Mouse (Mus musculus) adrenal gland, adult 2 months (tissue): ENCODE results near the gene Rnaseh2b. TPM values are rescaled to one million over a fixed set of nuclear protein-coding genes. Genes with fewer than 3 reads are reported as not detected.

ENCODE experiments used
- DNase-seq: peaks from one replicate; pipeline ENCODE4 v3.0.0; 2021
- polyA plus RNA-seq: library from polyadenylated mRNA; depleted of rRNA; stranded (reverse); fragments of >200 nt; gene quantifications from 2 replicates; pipeline ENCODE4 v1.2.3, GENCODE M21; 2012
- total RNA-seq, 2 experiments: library from RNA; stranded (reverse); gene quantifications; 2 replicates each; pipeline ENCODE4 v1.2.3; 2021

Rnaseh2b gene
- total and polyA plus RNA-seq, 3 experiments = 0.92 to 17.3 (median 15.0) TPM

DNA sequence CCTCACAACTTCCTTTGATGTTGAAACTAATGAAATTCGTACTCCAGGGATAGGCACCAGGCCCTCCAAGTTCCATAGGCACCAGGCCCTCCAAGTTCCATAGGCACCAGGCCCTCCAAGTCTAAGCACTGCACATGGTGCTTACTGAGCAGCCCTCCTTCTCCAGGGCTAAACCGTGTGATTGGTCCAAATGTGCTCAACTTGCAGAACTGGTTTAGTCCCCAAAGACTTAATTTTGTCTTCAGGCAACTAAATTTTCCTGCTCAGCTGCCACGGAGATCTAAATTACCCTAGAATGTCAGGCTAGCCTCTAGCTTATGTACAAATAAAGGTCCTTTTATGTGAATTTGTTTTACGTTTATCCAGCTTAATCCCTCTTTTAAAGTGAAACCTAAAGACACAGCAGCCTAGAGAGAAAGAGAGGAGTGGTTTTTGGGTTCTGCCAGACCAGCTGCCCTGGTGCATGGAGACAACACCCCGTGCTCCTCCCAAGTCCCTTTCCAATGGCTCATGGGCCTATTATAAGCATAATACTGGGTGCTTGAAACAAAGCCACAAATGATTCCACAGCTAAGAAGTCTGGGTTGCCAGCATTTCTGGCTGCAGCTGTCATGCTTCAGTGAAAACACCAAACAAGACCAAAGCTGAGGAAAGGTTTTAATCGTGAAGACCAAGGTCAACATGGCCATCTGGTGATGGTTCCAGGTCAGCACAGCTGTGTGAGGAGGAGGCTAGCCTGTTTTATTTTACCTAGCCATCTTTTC, 30.4 kb downstream of the Rnaseh2b start:
- no peak for DNase-seq

DNA sequence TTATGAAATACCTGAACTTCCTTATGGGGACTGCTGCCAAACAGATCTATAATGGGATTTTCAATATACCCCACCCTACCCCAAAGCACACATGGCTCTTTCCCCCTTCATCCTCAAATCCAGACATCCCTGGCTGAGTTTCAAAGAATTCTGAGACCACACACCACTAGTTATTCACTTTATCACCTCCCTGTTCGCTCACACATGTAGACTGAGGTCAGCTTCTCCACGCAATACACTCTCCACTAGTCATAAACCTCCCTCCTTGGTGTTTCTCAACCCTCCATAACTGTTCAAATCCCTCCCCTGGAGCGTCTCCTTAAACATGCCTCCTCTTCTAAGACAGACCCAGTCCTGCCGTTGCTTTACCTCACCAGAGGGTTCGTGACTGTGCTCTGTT, 31.1 kb downstream of the Rnaseh2b start:
- DNase-seq = no peak

DNA sequence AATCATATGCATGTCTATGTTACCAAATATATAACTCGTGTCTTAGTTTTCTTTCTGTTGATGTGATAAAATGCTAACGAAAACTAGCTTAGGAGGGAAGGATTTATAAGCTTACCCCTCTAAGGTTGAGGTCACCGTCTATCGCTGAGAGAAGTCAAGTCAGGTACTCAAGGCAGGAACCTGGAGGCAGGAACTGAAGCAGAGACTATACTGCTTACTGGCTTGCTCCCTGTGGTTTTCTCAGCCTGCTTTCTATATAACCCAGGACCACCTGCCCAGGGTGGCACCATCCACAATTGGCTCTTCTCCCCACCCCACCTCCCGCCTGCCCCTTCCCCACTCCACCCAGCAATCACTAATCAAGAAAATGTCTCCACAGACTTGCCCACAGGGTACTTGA, 32.6 kb downstream of the Rnaseh2b start:
- DNase-seq = no peak

DNA sequence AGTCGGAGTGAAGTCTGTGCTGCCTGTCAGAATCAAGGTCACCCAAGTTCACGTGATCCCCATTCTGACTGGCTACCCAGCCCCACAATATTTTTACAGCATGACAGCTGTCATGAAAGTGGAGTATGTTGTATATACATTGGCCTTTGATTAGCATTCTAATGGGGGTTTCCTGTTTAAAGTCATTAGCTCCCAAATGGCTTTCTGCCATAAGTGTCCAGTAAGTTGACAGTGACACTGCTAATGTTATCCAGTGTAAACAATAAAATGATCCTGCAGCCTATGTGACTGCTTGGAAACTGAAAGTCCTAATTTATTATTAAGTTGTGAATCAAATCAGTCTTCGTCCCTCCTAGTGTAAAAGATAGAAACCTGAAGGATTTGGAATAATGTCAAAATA, 33.6 kb downstream of the Rnaseh2b start:
- DNase-seq = no peak

DNA sequence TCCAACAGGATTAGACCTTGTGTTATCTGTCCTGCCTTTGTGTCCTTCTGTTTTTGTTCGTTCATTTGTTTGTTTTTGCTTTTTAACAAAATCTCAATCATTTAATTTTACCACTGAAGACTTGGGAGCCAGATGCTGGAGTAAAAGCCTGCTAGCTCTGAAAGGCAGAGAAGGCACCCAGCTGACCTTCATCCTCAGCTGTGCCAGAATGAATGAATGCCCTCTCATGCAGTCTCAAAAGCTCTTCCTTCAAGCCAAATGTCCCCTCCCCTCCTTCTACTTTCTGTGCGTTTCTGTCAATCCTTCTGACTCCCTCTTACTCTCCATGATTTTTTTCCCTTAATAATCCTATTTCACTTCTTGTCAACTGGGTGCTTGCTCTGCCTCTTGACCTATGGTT, 34.8 kb downstream of the Rnaseh2b start:
- no peak for DNase-seq

DNA sequence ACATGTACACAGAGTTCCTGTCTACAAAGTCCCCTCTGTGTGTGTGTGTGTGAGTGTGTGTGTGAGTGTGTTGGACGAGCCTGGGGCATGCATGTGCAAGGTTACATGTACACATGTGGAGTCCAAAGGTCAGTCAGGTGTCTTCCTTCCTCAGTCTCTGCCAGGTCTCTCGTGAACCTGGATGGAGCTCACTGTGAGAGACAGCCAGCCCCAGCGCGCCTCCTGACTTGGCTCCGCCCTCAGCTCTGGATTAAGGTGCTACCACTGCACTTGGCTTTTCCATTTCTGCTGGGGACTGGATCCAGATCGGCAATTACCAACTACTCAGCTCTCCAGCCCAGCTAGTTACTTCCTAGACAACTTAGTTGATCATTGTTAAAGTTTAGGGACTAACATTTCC, 36.2 kb downstream of the Rnaseh2b start:
- no peak for DNase-seq

DNA sequence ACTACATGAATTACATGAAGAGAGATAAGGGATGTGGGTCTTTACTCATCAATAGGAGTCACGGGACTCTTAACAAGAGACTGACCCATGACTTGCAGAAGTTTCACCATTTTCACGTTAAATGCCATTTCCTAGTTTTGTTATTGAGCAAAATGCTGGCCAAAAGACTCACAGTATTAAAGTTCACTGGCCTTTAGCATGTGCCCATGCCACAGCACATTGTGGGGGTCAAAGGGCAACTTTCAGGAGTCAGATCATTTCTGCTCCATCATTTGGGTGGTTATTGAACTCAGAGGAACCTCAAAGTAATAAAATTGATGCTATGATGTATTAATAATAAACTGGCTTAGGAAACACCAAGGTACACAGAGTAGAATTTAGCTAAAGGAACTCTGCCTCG, 37.2 kb downstream of the Rnaseh2b start:
- no peak for DNase-seq

GRCm38 (mm10) chr14:62331457-62331856, 39.1 kb downstream of the Rnaseh2b start:
- DNase-seq = no peak

DNA sequence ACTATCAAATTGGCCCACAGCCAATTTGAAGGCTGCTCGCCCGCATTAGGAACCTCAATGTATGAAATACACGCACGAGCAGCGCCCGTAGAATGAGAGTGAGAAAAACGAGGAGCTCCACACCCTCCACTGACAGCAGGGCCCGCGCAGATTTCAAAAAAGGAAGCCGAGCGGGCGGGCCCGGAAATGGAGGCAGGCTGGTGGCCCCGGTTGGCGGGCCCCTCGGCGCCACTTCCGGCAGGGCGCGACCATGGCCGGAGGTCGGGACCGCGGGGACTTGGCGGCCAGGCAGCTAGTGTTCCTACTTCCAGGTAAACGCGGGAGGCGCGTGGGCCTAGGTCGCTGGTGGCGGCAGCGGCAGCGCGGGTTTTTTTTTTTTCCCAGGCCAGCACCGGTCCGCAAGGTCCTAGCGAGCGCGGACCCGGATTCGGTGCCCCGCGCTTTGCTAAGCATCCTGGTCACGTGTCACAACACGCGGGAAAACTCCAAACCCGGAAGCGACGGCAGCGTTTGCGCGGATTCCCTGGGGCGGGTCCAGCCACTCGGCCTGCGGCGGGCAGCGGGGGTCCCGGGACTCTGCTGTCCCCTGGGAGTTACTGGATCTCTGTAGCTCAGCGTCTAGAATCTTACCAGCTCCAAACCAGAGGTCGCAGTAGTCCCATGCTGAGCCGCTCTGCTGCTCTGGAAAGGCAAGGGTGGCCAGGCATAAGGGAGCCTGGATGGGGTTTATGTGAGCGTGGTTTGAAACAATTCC, 39.7 kb downstream of the Rnaseh2b start:
- DNase-seq = peak; percentile 90

GRCm38 (mm10) chr14:62333909-62334687, 41.7 kb downstream of the Rnaseh2b start:
- no peak for DNase-seq

GRCm38 (mm10) chr14:62339196-62339595, 46.8 kb downstream of the Rnaseh2b start:
- no peak for DNase-seq

DNA sequence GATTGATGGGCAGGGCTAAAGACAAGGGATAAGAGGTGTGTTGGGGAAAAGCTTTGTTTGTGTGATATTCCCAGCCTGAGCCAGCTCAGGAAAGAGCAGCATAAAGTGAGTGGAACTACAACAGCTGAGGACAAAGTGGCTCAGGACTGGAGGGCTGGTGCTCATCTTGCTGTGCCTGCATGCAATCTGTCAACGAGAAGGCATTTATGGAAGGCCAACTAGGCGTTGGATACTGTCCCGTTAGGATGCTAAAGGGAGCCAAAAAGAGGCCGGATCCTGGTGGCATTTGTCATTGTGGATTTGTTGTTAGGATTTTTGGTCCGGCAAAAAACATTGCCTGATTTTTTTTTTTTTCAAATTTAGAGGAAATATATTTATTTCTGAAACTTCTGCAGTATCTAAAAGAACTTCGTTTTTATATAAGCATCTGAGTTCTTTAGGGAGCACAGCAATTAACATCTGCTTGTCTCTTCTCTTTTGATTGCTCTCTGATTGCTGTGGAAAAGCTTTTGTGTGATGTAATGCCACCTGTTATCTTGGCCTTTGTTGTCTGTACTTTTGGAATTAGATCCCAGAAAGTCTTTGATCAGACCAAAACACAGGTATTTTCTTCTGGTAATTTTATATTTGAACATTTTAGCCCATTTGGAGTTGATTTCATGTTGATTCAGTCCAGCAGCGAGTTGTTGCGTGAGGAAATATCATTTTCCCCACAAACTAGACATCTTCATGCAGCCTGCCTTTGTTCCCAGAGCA, 49.7 kb downstream of the Rnaseh2b start:
- no peak for DNase-seq

DNA sequence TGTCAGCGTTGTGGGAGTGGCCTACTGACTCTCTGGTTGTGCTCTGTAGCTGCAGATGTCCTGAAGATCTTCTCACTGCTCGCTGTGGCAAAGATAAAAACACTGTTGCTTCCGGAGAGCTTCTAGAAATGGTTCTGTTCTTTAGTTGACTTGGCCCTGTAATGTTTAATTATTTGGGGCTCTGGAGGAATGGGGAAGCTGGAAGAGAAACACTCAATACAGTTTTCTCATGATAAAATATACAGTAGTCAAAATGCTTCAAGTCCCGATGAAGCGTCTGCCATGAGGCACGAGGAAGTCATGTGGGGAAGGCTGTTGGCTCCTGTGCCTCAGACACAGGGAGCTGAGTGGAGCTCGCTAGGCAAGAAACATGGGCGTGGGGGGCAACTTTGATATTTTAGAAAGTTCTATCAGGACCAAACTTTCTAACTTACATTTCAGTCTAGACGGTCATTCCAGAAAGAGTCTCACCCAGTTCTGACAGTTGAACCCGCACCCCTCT, 50.3 kb downstream of the Rnaseh2b start:
- DNase-seq = no peak

- DNase-seq = no peak
Measured at GRCm38 (mm10) chr14:62346570-62346969, 54.2 kb downstream of the Rnaseh2b start.

DNA sequence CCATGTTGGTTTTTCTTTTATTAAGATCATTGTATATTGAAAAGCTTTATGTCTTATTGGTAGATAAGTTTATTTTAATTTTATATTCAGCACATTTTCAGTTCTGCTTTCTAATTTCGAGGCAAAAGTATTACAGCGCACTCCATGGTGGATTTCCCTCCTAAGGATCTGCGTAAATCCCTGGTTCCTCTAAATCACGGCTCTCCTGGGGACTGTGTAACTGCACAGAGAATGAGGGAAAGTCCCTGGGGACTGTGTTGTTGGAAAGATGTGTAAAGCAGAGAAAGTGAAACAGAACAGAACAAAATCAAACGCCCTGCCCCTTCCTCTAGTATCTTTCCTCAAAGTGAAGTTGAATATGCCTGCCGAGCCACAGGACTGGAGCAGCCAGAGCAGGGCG, 54.7 kb downstream of the Rnaseh2b start:
- no peak for DNase-seq

- no peak for DNase-seq
Measured at GRCm38 (mm10) chr14:62349786-62350185, 57.4 kb downstream of the Rnaseh2b start.

GRCm38 (mm10) chr14:62350186-62350585, 57.8 kb downstream of the Rnaseh2b start:
- DNase-seq = no peak

DNA sequence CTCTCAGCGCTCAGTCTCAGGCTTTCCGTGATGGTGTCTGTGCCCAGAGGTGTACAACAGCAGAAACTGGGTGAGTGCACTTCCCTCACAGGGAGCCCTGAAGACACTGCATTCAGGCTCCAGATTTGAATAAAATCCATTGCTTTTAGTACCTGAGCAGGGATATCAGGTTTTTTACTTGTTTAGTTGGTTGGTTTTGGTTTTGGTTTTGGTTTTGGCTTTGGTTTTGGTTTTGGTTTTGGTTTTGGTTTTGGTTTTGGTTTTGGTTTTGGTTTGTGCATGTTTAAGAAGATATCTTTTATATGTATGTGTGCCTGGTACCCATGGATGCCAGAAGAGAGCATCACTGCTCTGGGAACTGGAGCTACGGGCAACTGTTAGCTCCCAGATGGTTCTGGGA, 58.5 kb downstream of the Rnaseh2b start:
- DNase-seq = no peak

GRCm38 (mm10) chr14:62353372-62353771, 61.0 kb downstream of the Rnaseh2b start:
- DNase-seq = no peak

DNA sequence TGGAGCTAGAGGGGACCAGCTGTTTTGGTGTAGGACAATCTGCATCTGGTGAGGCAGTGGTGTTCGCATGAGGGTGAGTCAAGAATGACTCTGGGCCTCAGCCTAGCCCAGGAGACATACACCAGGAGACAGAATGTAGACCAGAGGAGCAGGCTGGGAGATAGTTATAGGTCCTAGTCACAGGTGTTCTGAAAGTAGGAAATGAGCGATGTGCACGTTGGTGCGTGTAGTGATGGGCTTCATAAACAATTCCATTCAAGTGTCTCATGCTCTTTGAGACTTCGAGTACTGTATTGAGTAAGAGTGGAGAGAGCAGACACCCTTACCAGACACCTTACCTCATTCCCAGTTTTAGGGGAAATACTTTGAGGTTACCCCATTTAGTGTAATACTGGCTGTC, 61.4 kb downstream of the Rnaseh2b start:
- DNase-seq = no peak

GRCm38 (mm10) chr14:62355201-62355600, 62.8 kb downstream of the Rnaseh2b start:
- no peak for DNase-seq
